Mouse (Mus musculus) neural tube, embryonic 12.5 days (tissue): ENCODE results near the gene Gm10300. TPM values are rescaled to one million over a fixed set of nuclear protein-coding genes. Genes with fewer than 3 reads are reported as not detected.
A peak's percentile ranks its signal among the peaks of the same experiment; 100 is the strongest.

ENCODE experiments used
- ATAC-seq: fragments of 200-750 bp; cut with Nextera tagmentation; 2 replicates; pipeline ENCODE4 v1.8.0; 2017; ENCODE audit warnings: low read depth, mild to moderate bottlenecking, moderate TSS enrichment, moderate library complexity; ENCODE audit not compliant: low FRiP score
- H3K27ac ChIP-seq: fragments of 300-500 bp; sonication (generic); 2 replicates; pipeline ENCODE4 v1.5.1; 2016
- H3K27me3 ChIP-seq: fragments of 300-500 bp; sonication (generic); replicated peaks from 2 replicates; pipeline ENCODE4 v1.6.1; 2016; ENCODE audit warnings: mild to moderate bottlenecking
- H3K36me3 ChIP-seq: fragments of 300-500 bp; sonication (generic); 2 replicates; pipeline ENCODE4 v1.6.1; 2016; ENCODE audit warnings: mild to moderate bottlenecking
- H3K4me1 ChIP-seq: fragments of 300-500 bp; sonication (generic); 2 replicates; pipeline ENCODE4 v1.6.1; 2016
- H3K4me2 ChIP-seq: fragments of 300-500 bp; sonication (generic); replicated peaks from 2 replicates; pipeline ENCODE4 v1.6.1; 2016; ENCODE audit warnings: mild to moderate bottlenecking
- H3K4me3 ChIP-seq: fragments of 300-500 bp; sonication (generic); 2 replicates; pipeline ENCODE4 v1.5.1; 2016
- H3K9ac ChIP-seq: fragments of 300-500 bp; sonication (generic); 2 replicates; pipeline ENCODE4 v1.6.1; 2016; ENCODE audit warnings: mild to moderate bottlenecking
- H3K9me3 ChIP-seq: fragments of 300-500 bp; sonication (generic); 2 replicates; pipeline ENCODE4 v1.6.1; 2016; ENCODE audit warnings: mild to moderate bottlenecking
- WGBS: fragments of 180-500 bp; shearing (Covaris S2); methylation state at CpG from one replicate; pipeline ENCODE4 v1.1.7; 2016; 5-methylcytosine and 5-hydroxymethylcytosine counted together
- polyA plus RNA-seq: library from polyadenylated mRNA; unstranded; fragments of >200 nt; fragmentation: Nextera tagmentation; extraction: Ambion mirVana; gene quantifications from 2 replicates; pipeline ENCODE4 v1.2.1, GENCODE M21; 2016

The Gm10300 gene
- polyA plus RNA-seq, 1 experiment from 2014 or later = not detected

DNA sequence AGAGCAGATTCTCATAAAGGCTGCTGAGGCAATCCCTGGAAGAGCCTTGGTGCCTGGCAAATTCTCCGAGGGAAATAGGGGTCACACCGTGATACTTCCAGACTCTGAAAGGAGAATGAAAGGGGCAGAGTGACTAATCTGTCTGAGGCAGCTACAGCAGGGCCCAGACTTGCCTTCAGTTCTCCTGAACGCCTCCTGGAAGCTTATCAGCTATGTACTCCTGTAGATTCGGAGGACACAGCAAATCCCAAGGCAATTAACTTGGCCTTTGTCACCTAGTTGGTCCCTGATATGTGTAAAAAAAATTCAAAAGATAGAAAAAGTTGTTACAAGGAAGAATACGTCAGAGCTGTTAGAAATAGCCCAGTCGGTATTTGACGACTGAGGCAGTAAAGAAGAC is 20.5 kb downstream of the Gm10300 start:
- Histone ChIP-seq H3K27me3 (no peaks in the 10 kb centered on the region), H3K4me2 (no peak overlapping the region), H3K4me3 (no peak overlapping the region), H3K9me3 (no peaks in the 10 kb centered on the region), H3K4me1 (no peaks in the 10 kb centered on the region), H3K36me3 (no peaks in the 10 kb centered on the region), H3K9ac (no peak overlapping the region), H3K27ac (no peak overlapping the region)
- no peak for ATAC-seq
- 82% methylated on average over 7 of the region's 7 CpGs for WGBS

DNA sequence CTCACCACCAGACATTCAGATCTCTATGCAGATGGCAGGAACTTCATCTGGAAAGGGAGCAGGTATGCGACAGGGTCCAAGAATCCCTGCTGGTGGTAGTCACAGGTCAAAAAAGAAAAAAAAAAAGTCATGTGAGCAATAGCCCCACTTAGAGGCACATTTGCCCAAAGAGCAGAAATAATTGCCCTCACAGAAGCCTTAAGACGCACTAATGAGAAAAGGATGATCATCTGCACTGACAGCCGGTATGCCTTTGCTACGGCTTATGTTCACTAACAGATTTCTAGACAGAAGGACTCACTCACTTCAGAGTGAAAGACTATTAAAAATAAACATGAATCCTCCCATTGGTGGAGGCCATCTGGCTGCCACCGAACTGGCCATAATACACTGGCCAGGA is 25.1 kb downstream of the Gm10300 start:
- no peak overlapping the region for H3K9ac ChIP-seq
- H3K4me2 ChIP-seq = no peak overlapping the region
- H3K36me3 ChIP-seq = no peaks in the 10 kb centered on the region
- 0 out of 2 replicates have a peak, but pooled peaks cover 2% of the 10 kb centered on the region for H3K4me1 ChIP-seq
- ATAC-seq = no peak
- H3K27ac ChIP-seq = no peak overlapping the region
- no peaks in the 10 kb centered on the region for H3K27me3 ChIP-seq
- H3K4me3 ChIP-seq = no peak overlapping the region
- WGBS = 80% methylated on average over 5 of the region's 5 CpGs
- H3K9me3 ChIP-seq = no peaks in the 10 kb centered on the region

DNA sequence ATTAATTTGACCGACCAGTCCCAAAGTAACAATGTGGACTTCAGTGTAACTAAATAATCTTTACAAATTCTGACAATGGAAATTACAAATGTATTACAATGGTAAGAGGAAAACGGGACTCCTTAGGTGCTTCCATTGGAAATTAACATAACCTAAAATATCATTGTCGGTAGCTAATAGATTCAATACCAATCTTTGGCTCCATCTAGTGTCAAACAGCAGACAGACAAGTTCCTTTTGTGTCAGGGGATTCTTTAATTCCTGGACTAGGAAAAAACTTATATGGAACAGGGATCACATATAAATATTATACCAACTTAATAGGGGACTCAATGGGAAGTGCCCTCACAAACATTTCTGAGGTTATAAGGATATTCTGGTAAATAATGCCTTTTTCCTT is 26.7 kb downstream of the Gm10300 start:
- WGBS = 44% methylated on average over 3 of the region's 3 CpGs
- no peaks in the 10 kb centered on the region for H3K27me3 ChIP-seq
- H3K9me3 ChIP-seq = no peaks in the 10 kb centered on the region
- no peaks in the 10 kb centered on the region for H3K36me3 ChIP-seq
- H3K4me2 ChIP-seq = no peak overlapping the region
- 0 out of 2 replicates have a peak, but pooled peaks cover 2% of the 10 kb centered on the region for H3K4me1 ChIP-seq
- H3K9ac ChIP-seq = no peak overlapping the region
- no peak for ATAC-seq
- H3K27ac ChIP-seq = no peak overlapping the region
- H3K4me3 ChIP-seq = no peak overlapping the region

DNA sequence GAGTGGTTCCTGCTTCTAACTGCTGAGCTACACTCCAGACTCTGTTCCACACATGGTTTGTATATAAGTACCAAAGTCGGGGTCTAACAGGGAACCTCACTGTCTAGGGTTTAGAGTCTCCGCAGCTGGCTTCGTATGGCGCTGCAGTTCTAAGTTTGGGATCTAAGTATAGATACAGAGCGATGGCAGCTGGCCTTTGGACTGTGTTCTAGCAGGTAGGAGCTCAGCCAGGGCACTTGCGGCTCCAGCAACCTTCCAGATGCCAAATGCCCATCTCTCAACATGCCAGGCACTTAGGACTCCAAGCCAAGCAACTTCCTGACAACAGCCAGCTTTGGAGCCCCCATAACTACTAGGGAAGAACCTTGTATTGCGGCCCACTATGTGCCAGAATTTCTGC is 33.7 kb downstream of the Gm10300 start:
- H3K4me1 ChIP-seq = peaks cover 8% of the 10 kb centered on the region; the same call in 1 of the 2 replicates

DNA sequence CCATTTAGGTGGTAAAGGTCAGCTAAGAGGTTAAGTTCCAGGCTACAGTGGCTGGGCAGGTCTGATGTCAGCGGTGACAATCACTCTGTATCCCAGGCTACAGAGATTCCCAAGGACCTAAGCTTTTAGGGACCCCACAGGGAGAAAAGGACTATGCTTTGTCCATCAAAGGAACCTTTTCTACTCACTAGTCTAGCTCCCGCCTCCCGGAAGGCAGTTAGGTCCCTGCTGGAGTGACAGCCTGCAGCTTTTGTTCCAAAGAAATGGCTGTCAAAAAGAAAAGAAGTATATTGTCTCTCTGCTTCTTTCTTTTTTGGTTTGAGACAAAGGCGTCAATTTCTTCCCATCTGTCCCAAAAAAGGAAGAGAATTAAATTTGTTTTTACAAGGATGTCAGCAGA is 36.7 kb downstream of the Gm10300 start:
- Histone ChIP-seq H3K36me3 (no peaks in the 10 kb centered on the region; the same call in 1 of the 2 replicates), H3K4me2 (no peak overlapping the region), H3K4me3 (no peak overlapping the region), H3K27ac (no peak overlapping the region), H3K4me1 (peaks cover 9% of the 10 kb centered on the region; the same call in 1 of the 2 replicates), H3K27me3 (peaks cover 11% of the 10 kb centered on the region; the same call in 1 of the 2 replicates), H3K9ac (no peak overlapping the region), H3K9me3 (no peaks in the 10 kb centered on the region)
- ATAC-seq = no peak
- WGBS = 21% methylated on average over 4 of the region's 4 CpGs

More for the DNA sequence above, 33.7 kb downstream of the Gm10300 start:
- ATAC-seq = no peak
- Histone ChIP-seq H3K9ac (no peak overlapping the region), H3K27me3 (peaks cover 6% of the 10 kb centered on the region; the same call in 1 of the 2 replicates), H3K4me3 (no peak overlapping the region), H3K27ac (no peak overlapping the region), H3K9me3 (no peaks in the 10 kb centered on the region), H3K4me2 (no peak overlapping the region), H3K36me3 (no peaks in the 10 kb centered on the region)
- WGBS = 96% methylated on average over 7 of the region's 7 CpGs

DNA sequence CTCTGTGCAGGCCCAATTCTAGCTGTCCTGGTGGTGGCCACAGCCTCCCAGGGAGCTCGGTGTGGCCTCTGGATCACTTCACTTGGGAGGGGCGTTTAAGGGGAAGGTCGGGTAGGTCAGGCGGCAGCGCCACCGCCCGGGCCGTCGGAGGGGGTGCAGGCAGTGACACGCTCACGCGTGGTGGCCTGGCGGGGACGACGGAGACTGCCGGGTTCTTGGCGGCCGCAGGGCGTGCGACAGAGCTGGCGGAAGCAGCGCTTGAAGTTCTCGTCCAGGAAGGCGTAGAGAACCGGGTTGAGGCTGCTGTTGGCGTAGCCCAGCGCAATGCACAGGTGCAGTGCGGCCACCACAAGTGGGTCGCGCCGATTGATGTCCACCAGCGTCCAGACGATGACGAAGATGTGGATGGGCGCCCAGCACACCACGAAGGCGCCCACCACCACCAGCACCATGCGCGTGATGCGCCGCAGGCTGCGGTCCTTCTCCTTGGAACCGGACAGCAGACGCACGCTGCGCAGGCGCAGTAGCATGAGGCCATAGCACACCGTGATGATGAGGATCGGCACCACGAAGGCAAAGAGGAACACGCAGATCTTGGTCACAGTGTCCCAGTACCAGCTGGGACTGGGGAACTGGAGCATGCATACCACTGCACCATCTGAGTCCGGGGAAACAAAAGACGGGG is 39.1 kb downstream of the Gm10300 start:
- Histone ChIP-seq H3K27me3 (peaks cover 11% of the 10 kb centered on the region; the same call in 1 of the 2 replicates), H3K27ac (no peak overlapping the region), H3K4me1 (peaks cover 9% of the 10 kb centered on the region; the same call in 1 of the 2 replicates), H3K4me3 (peak overlapping the region; percentile 22), H3K36me3 (no peaks in the 10 kb centered on the region; the same call in 1 of the 2 replicates), H3K4me2 (peak overlapping the region; percentile 58), H3K9ac (0 out of 2 replicates have a peak overlapping the region, but pooled peaks have one; percentile 18), H3K9me3 (no peaks in the 10 kb centered on the region)
- 43% methylated on average over 53 of the region's 53 CpGs for WGBS
- ATAC-seq = no peak

DNA sequence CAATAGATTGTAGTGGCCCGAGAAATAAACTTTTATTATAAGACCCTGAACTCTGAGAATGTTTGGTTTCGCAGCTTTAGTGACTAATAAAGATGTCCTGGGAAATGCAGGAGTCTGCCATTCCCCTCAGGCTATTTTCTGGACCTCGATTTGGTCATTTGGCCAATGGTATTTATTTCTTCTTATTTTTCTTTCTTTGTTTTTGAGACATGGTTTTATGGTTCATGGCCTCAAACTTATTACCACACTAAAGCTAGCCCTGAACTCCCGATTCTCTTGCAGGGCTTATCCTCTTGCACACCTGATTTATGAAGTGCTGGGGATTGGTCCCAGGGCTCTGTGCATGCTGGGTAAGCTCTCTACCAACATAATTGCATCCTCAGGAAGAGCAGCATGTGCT is 41.8 kb downstream of the Gm10300 start:
- H3K4me3 ChIP-seq = no peak overlapping the region
- H3K36me3 ChIP-seq = no peaks in the 10 kb centered on the region; the same call in 1 of the 2 replicates
- no peaks in the 10 kb centered on the region for H3K9me3 ChIP-seq
- 77% methylated on average over 4 of the region's 4 CpGs for WGBS
- H3K27ac ChIP-seq = no peak overlapping the region
- no peak overlapping the region for H3K9ac ChIP-seq
- no peak overlapping the region for H3K4me2 ChIP-seq
- peaks cover 6% of the 10 kb centered on the region; the same call in 1 of the 2 replicates for H3K4me1 ChIP-seq
- ATAC-seq = no peak
- peaks cover 11% of the 10 kb centered on the region; the same call in 1 of the 2 replicates for H3K27me3 ChIP-seq

DNA sequence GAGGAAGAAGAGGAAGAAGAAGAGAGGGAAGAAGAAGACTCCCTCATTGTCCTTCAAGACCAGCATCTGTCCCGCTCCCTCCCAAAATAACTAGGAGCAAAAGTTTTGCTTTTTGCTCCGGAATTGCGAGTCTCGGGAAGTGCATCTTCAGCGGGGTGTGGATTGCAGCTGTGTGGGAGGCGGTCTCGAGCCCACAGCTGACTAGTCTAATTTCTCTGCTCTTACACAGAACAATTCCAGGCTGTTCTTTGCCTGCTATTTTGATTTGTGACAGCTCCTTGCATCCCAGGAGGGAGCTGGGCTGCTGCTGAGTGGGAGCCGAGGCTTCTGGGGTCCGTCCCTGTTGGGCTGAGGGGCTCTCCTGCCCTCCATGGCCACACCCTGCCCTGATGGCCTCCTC is 45.1 kb downstream of the Gm10300 start:
- Histone ChIP-seq H3K27me3 (no peaks in the 10 kb centered on the region), H3K4me3 (no peak overlapping the region), H3K27ac (no peak overlapping the region), H3K4me2 (no peak overlapping the region), H3K4me1 (no peaks in the 10 kb centered on the region), H3K36me3 (no peaks in the 10 kb centered on the region; the same call in 1 of the 2 replicates), H3K9ac (no peak overlapping the region), H3K9me3 (no peaks in the 10 kb centered on the region)
- no peak for ATAC-seq
- WGBS = 62% methylated on average over 9 of the region's 9 CpGs

DNA sequence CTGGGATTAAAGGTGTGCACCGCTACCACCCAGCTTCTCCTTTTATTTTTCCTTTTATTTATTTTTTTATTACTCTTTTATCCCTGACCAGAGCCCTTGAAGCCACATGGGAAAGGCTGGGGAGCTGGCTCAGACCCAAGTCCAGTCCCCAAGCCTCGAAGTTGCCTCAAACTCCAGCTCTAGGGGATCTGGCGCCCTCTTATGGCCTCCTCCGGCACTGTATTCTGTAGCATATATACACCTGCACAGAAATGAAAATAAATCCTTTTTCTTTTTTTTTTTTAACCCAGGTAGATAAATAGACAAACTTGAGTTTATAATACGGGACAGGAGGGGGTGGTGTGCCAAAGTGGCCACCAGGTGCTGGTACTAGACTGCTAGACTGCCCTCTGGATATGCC is 47.2 kb downstream of the Gm10300 start:
- no peak overlapping the region for H3K4me2 ChIP-seq
- ATAC-seq = no peak
- H3K9ac ChIP-seq = no peak overlapping the region
- H3K36me3 ChIP-seq = no peaks in the 10 kb centered on the region
- no peaks in the 10 kb centered on the region for H3K9me3 ChIP-seq
- 84% methylated on average over 5 of the region's 5 CpGs for WGBS
- H3K27me3 ChIP-seq = no peaks in the 10 kb centered on the region
- no peak overlapping the region for H3K27ac ChIP-seq
- no peak overlapping the region for H3K4me3 ChIP-seq
- H3K4me1 ChIP-seq = no peaks in the 10 kb centered on the region

DNA sequence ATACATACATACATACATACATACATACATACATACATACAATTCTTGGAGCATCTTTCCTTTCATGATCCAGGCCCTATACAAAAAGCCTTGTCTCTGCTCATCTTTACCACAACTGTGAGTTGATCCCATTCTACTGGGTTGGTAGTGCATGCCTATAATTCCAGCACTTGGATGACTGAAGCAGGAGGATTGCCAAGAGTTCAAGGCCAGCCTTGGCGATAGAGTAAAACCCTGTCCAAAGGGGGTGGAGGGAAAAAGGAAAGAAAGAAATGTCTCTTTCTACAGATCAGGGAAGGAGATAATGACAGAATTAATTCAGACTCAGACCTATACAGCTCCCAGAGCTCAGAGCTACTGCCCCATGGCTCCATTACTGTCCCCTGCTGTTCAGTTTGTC is 48.7 kb downstream of the Gm10300 start:
- Histone ChIP-seq H3K9me3 (no peaks in the 10 kb centered on the region), H3K9ac (no peak overlapping the region), H3K27me3 (no peaks in the 10 kb centered on the region), H3K36me3 (no peaks in the 10 kb centered on the region), H3K4me2 (no peak overlapping the region), H3K27ac (no peak overlapping the region), H3K4me1 (no peaks in the 10 kb centered on the region), H3K4me3 (no peak overlapping the region)
- no peak for ATAC-seq
- WGBS = 95% methylated on average over 1 of the region's 1 CpGs

Other genes with a start within 250 kb of the Gm10300 start
- gene Ptpru, start 236.4 kb upstream of the Gm10300 start, polyA plus RNA-seq = 8.7 and 9.6 TPM in 2 replicates
- 36.4 and 37.4 TPM in 2 replicates for gene Mecr, start 231.2 kb upstream of the Gm10300 start, polyA plus RNA-seq
- 145 and 150 TPM in 2 replicates for gene Srsf4, start 201.1 kb upstream of the Gm10300 start, polyA plus RNA-seq
- 0.79 and 0.82 TPM in 2 replicates for gene Tmem200b, start 152.9 kb upstream of the Gm10300 start, polyA plus RNA-seq
- gene Epb41, start 624 bp downstream of the Gm10300 start, polyA plus RNA-seq = 168 and 189 TPM in 2 replicates
- gene Oprd1, start 69.8 kb downstream of the Gm10300 start, polyA plus RNA-seq = 0.49 and 0.56 TPM in 2 replicates
- gene Ythdf2, start 137.6 kb downstream of the Gm10300 start, polyA plus RNA-seq = 155 and 158 TPM in 2 replicates
- gene Gmeb1, start 186.9 kb downstream of the Gm10300 start, polyA plus RNA-seq = 41.9 and 45.4 TPM in 2 replicates
- 48.6 and 55.8 TPM in 2 replicates for gene Taf12, start 199.7 kb downstream of the Gm10300 start, polyA plus RNA-seq
- 1.0 and 1.2 TPM in 2 replicates for gene Rab42, start 228.7 kb downstream of the Gm10300 start, polyA plus RNA-seq